Mouse (Mus musculus) thymus, postnatal 0 days (tissue): Measurements from ENCODE around the gene Myom3. TPM values are rescaled to one million over a fixed set of nuclear protein-coding genes. Genes with fewer than 3 reads are reported as not detected.
A peak's percentile ranks its signal among the peaks of the same experiment; 100 is the strongest.

Experiments used
- DNase-seq: peaks from one replicate; pipeline ENCODE4 v3.0.0-alpha.2; 2015; ENCODE audit warnings: low spot score
- polyA plus RNA-seq: library from polyadenylated mRNA; unstranded; fragments of >200 nt; fragmentation: Nextera tagmentation; extraction: Ambion mirVana; gene quantifications from 2 replicates; pipeline ENCODE4 v1.2.1, GENCODE M21; 2015

Myom3 gene
- polyA plus RNA-seq, 1 experiment from 2014 or later, result 0.21 TPM

DNA sequence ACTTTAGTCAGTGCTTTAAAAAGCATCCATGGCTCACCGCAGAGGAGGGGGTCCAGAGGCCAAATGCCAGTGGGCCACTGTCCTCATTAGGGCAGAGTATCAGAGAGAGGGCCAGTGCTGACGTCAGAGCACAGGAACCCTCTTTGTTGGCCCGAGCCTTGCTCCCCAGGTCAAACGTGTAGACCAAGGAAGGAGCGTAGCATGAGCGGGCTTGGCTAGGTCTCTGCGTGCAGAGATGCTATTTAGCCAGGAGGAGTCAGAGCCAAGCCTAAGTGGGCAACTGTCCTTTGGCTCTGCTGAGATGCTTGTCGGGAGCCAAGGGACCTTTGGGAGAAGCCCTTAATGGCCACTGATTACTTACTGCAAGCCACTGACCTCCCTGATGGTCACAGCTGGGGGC lies 1.5 kb downstream of the Myom3 start:
- DNase-seq, result no peak

DNA sequence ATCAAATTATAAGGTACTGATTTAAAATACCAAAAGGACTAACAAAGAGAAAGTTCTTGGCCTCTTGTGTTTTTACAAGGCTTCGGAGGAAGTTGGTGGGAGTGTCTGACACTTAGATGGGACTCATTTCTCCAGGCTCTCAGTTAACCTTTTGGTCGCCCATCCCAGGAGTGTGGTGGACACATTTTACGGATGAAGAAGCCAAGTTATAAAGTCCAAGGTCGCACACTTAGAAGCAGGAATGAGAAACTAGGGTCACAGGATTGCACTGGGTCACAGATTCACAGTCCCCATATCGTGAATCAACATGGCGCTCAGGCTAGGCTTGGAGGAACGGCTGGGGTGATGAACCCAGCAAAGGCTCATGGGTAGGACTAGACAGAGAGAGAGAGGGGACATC lies 2.1 kb downstream of the Myom3 start:
- DNase-seq, result no peak

DNA sequence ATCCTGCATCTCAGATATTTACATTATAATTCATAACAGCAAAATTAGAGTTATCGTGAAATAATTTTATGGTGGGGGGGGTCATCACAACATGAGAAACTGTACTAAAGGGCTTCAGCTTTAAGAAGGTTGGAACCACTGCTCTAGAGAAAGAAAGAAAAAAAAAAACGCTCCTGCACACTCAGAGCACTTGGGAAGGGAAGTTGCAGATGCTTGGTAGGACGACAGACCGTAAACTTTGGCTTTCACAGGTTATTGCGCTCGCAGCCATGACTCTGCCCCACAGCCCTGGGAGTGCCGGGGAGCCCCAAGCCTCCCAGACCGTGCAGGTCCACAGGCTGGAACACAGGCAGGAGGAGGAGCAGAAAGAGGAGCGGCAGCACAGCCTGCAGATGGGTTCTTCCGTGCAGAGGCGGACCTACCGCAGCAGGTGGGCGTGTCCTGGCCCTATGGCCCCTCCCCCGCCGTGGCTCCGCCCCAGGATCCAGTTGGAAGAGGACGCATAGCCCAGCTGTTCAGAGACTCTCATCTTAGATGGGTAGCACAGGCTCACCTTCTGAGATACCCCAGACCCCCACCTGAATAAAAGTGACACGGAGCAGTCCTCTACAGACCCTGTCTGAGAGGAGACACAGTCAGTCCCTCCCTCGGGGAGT lies 2.9 kb downstream of the Myom3 start:
- DNase-seq, result peak; percentile 72

DNA sequence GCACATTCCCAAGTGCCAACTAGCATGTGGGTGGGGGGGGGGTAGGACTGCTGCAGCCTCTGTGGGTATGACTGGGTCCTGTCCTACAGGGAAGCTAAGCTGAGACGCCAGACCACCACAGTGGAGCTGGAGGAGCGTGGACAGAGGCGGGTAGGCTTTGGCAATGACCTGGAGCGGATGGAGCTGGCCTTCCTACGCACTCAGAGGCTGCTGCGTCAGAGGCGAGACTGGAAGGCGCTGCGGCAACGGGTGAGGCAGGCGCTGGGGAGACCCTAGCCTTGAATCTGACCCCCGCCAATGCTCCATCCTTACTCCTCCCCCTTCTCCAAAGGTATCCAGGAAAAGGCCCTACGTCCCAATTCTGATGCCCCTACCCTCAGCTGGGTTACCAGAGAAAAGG lies 5.2 kb downstream of the Myom3 start:
- DNase-seq, result no peak

DNA sequence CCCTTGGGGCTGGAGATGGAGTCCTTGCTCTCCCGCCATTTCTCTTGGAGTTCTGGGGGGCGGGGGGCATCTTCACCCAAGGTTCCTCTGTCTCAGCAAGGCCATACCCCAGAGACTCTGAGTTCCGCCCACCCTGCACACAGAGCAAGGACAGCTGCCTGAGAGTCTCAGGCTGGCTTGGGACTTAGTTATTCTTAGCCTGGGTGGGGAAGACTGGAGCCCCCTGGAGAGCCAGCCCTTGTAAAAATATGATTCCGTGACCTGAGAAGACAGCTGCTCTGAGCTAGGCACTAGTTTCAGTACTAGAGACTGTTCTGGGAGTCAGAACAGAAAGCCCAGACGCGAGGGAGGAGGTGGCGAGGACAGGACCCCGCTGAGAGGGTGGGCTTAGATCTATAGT lies 6.2 kb downstream of the Myom3 start:
- no peak for DNase-seq

DNA sequence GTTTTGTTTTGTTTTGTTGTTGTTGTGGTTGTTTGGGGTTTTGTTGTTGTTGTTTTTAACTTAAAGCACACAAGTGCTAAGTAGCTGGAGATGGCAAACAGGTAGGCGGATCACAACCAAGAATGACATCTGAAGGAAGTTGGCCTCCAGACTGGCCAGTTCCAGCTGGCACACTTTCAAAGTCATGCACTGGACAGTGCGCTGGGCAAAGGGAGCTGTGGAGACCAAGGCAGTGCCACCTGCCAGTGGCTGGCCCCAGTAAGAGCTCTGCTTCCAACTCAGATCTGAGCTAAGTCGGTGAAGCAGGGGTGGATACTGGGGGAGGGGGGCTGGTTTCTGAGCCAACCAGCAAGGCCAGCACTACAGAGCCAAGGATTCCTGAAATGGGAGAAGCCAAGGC lies 7.5 kb downstream of the Myom3 start:
- DNase-seq, result no peak

DNA sequence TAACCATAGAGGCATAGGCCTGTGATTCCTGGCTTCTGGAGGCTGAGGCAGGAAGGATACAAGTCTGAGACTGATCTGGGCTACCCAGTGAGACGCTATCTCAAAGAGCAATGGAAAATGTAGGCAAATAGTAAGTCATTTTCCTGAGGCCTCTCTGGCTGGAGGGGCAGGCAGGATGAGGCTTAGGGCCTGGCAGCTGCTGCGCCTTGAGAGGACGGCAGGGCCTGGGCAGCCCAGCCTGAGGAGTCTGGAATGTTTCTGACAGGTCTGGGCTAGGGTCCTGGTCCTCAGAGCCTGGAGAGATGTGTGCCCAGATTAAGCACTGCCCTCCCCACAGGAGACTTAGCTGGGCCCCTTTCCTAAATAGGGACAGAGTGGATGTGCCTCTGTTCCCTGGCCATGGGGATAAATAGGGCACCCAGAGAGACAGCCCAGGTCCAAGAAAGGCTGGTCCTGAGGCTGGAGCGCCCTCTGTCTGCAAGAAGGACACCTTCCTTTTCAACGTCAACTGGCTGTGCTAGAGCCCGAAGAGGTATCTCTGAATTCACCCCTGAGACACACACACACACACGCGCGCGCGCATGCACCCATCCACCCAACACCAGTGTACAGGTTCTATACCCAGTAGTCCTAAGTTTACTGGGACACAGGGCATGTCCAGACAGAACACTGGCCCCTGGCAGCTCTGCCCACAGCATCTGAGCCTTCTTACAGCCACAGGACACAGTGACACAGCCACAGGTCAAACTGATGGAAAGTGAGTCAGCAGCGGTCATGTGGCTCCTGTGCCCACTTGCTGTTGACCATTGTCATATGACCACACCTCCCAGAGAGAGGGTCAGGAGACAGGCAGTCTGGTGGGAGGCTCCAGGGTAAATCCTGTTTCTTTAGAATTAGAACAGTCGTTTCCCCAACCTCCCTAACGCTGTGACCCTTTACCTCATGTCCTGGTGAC lies 9.3 kb downstream of the Myom3 start:
- peak; percentile 15 for DNase-seq

DNA sequence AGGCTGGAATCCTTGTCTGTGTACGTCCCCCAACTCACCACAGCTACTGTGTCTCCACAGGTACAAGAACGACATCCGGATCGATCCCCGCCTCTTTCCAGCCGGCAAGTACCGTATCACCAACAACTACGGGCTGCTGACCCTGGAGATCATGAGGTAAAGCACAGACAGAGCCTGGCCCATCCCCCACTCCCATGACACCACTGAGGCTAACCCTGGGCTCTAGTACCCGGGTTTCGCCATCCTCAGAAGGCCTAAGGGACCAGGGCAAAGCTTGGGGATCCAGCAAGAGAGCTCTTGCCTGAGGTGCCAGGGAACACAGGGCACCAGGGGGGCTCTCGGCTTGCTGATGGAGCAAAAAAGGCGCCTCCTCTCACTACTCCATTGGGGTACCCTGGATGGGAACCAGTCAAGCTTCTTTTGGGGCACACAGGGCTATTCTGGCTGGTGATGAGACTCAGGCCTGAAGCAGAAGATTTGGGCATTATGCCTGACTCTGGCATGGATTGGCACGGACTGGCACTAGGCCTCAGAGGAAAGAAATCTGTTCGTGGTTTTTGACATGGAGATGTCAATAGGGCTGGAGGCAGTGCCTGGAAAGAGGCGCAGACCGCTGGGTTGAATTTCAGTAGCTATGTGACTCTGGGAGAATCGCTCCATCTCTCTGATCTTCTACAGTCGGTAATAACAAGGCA lies 11.2 kb downstream of the Myom3 start:
- DNase-seq, result no peak

DNA sequence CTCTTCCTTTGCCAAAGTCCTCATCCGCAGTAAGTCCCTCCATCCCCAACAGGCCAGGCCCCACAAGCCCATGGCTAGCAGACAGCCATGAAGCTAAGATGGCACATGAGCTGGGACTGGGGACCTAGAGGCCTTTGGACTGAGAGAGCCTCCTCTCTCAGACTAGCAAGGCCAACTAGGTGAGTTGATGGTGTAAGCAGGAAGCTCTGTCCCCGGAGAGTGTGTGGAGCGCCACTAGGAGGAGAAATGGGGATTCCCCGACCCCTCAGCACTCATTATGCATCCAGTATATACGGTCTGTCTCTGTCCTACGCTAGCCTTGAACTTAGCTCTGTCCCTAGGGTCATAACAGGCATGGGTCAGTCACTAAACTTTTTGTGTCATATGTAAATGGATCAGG lies 12.1 kb downstream of the Myom3 start:
- no peak for DNase-seq

DNA sequence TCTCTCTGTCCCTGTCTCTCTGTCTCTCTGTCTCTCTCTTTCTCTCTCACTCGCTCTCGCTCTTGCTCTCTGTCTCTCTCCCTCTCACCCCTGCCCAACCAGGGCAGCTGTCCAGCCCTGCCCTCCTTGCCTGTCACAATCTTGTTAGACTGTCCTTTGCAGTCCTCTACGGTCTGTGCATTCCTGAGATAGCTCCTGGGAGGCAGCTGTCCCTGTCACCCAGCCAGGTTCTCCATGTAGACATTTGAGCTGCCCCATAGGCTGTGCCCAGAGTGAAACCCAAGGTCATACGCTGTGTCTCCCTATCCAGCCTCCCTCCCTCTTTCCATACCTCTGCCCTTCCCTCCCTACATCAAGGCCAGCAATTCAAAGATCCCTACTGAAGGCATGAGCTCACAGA lies 13.2 kb downstream of the Myom3 start:
- DNase-seq, result no peak

DNA sequence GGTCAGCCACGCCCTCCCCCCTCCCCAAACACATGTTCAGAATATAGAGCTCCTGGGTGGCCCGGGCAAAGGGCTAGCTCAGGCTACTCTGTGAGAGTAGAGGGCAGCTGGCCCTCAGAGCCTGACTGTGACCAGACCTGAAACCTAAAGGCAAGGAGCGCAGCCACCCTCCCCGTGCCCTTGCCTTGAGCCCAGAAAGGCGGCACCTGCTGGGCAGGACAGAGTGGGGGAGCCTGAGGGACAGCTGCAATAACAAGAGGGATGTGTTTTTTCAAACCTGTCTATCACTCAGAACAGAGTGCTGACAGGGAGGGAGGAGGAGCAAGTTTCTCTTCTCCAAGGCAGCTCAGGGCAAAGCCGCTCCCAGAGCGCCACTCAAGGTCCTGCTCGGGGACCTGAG lies 15.0 kb downstream of the Myom3 start:
- DNase-seq, result no peak

DNA sequence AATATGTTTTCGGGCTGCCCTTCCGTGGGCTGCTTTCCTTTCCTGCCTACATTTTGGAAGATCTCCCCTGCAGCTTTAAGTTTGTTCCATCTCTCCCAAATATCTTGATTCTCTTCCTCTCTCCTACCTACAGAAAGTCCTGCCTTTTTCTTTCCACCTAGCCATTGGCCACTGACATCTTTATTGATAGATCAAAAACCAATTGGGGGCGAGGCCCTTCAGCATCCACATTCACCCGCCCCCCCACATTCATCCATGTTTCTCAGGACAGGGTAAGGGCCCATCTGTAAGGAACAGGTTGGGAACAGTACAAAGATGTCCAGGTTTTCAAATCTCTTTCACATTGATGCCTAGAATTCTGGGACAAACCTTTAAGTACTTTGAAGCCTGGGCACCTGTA lies 17.3 kb downstream of the Myom3 start:
- DNase-seq, result no peak

DNA sequence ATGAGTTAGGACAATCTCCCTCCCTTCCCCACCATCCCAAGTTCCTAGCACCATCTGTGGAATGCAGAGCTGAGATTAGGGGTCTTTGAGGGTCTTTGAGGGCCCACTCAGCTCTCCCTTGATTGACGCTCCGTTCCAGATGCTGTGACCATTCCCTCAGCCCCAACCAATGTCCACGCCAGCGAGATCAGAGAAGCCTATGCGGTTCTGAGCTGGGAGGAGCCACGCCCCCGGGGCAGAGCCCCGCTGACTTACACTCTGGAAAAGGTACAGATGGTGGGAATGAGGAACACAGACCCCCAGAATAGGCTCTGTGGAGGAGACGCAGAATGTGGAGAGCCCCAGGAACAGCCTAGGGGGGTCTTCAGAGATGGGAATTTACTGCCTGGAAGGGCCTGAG lies 20.1 kb downstream of the Myom3 start:
- no peak for DNase-seq

DNA sequence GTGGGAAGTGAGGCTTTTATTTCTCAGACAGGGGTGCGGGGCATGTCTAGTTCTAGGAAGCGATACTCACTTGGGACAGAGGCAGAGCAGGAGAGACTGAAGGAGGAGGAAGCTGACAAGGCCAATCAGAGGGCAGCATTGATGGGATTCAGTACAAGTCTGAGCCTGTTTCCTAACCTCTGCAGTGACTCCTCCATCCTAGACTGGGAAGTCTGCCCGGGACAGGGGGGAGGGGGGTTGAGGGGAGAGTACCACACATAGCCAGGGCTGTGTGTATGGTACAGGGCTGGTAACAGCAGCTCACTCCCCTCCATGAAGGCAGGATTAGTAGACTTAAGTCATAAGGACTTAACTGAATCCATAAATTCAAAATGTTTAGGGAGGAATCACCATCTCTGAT lies 20.7 kb downstream of the Myom3 start:
- no peak for DNase-seq

DNA sequence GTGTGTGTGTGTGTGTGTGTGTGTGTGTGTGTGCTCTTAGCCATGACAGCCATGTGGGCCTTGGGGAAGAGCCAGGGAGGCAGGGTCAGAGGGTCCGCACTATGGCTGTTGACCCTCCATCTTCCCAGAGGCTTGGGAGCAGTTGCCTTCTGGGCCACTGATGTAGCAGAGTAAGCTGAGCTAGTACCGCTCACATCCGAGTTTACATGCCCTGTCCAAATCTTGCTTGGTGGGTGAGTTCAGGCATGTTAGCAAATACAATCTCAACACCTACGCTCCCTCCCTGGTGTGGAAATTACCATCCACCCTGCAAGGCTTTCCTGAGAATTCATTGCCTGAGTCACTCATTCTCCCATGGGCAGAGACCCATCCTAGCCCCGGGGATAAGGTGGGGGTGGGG lies 21.8 kb downstream of the Myom3 start:
- no peak for DNase-seq

DNA sequence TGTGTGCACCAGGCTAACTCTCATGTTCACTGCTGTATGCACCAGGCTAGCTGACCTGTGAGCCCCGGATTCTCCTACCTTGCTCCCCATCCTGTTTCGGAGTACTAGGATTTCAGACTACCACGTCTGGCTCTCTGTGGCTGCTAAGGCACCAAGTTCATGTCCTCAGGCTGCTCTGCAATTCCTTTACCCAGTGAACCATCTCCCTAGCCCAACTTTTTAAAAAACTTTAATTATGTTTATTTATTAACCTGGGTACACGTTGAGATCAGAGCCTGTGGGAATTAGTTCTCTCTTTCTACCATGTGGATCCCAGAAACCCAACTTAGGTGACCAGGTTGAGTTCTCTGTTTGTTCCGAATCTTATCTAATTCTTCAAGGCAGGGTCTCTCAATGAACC lies 27.1 kb downstream of the Myom3 start:
- DNase-seq, result no peak

DNA sequence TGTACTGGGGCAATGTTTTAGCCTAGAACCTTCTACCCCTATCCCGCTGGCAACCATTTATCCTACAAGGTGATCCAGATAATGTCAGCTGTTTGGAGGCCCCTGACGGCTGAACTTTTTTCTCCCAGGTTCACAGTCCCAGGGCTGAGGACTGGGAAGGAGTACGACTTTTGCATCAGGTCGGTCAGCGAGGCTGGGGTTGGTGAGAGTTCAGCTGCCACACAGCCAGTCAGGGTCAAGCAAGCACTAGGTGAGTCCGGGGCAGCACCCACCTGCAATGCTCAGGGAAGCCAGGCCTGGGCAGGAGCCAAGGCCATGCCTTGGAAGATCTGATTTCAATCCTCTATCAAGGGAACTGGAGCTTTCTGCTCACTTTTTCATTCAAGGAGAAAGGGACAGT lies 27.8 kb downstream of the Myom3 start:
- DNase-seq, result no peak

DNA sequence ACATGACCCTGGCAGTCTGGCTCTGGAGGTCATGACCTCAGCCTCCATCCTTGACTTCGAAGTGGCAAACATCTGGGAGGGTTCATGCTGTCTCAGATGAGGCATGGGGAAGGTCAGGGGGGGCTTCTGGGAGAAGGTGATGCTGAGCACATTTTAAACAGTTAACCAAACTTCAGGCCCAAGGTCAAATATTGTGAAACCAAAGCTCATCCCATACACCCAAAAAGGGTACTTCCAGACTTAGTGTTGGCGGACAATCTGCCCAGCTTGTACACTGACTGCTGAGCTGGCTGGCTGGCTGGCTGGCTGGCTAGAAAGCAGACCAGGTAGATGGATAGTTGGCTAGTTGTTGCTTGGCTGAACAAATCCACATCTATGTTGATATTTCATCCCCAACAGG lies 29.6 kb downstream of the Myom3 start:
- no peak for DNase-seq

DNA sequence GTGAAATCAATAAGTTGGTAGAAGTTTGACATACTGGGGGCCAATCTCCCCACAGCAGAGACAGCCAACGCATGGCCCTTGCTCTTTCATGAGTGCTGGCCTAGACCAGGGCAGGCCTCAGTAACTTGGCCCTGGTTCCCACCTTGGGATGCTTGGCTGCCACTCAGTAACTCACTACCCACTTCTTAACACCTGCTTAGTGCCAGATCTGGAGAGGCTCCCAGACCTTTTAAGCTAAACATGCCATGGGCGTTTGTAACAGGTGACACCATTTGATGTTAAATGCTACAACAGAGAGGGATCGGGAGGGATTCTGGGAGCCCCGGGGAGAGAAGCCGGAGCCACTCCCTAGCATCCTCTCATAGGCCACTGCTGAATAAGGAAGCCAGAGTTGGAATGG lies 33.3 kb downstream of the Myom3 start:
- DNase-seq, result no peak

DNA sequence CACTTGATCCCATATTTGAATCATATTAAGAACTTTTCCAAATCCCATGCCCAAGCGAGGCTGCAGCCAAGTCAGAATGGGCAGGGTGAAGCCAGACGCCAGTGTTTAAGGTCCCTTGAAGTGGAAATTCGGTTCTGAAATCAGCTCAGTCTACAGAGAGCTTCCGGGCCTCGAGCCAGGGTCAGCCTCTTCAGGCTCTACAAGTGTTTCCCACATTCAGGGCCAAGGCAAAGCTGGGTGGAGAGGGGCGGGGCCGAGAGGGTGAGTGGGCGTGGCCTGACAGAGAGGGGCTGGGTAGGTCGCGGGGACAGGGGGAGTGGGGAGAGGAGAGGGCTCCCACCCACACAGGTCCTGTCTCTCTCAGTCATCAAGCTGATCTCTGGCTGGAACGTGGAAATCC lies 38.4 kb downstream of the Myom3 start:
- no peak for DNase-seq

DNA sequence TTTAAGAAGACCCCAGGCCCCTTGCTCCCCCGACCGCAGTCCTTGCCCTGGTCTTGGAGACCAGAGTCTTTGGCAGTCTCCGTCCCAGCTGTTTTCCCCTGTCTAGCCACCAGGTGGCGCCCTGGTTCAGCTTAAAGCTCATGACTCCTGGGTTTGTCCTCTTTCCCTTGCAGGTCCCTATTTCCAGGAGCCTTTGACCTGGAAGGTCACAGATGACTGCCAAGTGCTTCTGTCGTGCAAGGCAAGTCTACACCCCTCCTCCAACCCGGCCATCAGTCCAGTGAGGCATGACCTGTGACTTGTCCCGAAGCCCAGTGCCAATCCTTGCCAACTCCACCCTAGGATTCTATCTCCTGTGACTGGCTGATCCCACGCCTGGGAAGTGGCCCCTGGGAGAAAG lies 42.0 kb downstream of the Myom3 start:
- DNase-seq, result peak; percentile 79

DNA sequence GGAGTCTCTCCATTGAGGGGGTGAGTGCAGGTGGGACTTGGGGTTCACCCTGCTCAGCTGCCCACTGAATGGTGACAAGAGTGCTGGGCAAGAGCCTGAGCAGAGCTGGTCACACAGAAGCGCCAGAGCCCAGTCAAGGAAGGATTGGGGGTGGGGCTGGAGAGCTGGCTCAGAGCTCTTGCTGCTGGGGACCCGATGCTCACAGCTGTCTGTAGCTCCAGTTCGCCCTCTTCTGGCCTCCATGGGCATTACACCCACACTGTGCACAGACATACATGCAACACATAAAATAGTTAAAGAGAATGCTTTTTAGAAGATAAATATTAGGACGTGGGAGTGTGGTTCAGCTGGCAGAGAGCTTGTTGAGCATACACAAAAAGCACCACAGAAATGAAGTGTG lies 43.8 kb downstream of the Myom3 start:
- peak; percentile 27 for DNase-seq
